Mouse (Mus musculus) small intestine, adult 2 months (tissue): ENCODE results near the gene D630039A03Rik.

Source experiments
- CTCF ChIP-seq: fragments of 200-500 bp; IDR thresholded peaks from 2 replicates; pipeline ENCODE4 v1.5.1; 2012; ENCODE audit warnings: low read depth, mild to moderate bottlenecking, control low read depth, inconsistent platforms, low read length, moderate library complexity, mixed read lengths; ENCODE audit not compliant: insufficient replicate concordance, insufficient read length; ENCODE audit errors: extremely low read depth
- POLR2A ChIP-seq: fragments of 200-500 bp; IDR thresholded peaks from 2 replicates; pipeline ENCODE4 v1.6.1; 2012; ENCODE audit warnings: low read depth, mild to moderate bottlenecking, control low read depth, inconsistent platforms, low read length, moderate library complexity

GRCm38 (mm10) chr4:57952416-57952815 is 36.3 kb upstream of the D630039A03Rik start:
- TF ChIP-seq CTCF = no peak
- TF ChIP-seq POLR2A = no peak
